Mouse (Mus musculus): ENCODE results near the gene 1190007I07Rik. TPM values are rescaled to one million over a fixed set of nuclear protein-coding genes. Genes with fewer than 3 reads are reported as not detected.
"Not testable (repeated sequence)": the region's sequence is repeated elsewhere in the genome, so short reads cannot be mapped to it uniquely, and the experiment has no call there.

1190007I07Rik gene
- total RNA-seq, 2 experiments from 2014 or later: 16.6 to 21.0 TPM

DNA sequence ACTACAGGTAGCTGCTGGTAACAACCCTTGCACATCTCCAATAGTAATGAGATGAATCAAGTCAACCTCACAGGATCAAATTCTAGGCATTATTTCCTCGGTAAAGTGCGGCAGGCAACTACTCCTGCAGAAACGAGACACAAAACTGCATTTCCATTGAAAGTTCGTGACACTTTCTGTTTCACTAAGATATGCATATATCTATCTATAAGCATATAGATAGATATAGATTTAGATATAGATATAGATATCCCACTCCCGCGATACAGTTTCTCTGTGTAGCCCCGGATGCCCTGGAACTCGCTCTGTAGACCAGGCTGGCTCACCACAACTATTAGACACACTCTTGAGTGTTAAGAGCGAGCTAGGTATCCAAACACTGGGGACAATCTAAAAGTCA lies 793 bp downstream of the 1190007I07Rik start:
- DNase-seq (ENCODE audit: extremely low spot score in 1 of 2, low spot score in 2 of 2): no peak
- intact Hi-C loops (cut with DNase I): loop anchor here (10.0 kb wide), 1 partner anchor 977 kb away; the partner anchor contains the start of gene Gm10778
- no peak for TF ChIP-seq CTCF (IDR thresholded peaks at IDR 0.05)
- Histone ChIP-seq H3K4me3 (peak overlapping the region; percentile 76), H3K27ac (no peak overlapping the region; the same call in 1 of the 2 replicates)

DNA sequence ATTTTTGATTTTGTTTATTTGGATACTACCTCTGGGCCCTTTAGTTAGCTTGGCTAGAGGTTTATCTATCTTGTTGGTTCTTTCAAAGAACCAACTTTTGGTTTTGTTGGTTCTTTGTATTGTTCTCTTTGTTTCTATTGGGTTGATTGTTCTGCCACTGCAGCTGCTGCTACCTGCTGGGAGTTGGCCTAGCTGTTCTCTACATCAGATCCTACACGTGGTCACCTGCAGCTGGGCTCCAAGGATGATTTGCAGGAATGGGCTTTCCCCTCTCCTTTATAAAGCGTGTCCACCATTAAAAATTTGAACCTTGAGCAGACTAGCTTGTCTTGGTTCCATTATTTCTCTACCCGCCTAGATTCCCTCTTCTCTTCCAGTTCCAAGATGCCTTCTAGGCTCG lies 28.6 kb downstream of the 1190007I07Rik start:
- H3K27ac ChIP-seq; H3K4me3 ChIP-seq; intact Hi-C loops (cut with DNase I); DNase-seq (ENCODE audit: extremely low spot score in 1 of 2, low spot score in 2 of 2): not testable (repeated sequence)

DNA sequence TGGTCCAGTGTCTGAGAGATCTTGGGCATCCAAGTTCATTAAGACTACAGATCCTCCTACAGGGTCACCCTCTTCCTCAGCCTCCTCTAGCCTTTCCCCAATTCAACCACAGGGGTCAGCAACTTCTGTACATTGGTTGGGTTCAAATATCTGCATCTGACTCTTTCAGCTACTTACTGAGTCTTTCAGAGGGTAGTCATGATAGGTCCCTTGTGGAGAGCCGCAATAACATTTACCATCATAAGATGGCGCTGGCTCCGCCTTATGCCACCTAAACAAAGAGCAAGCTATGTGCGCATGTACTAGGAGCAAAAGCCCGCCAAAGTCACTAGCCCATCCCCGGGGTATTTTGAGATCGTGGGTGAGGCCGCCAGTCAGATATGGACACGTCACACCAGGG lies 33.4 kb downstream of the 1190007I07Rik start:
- DNase-seq (ENCODE audit: extremely low spot score in 1 of 2, low spot score in 2 of 2); H3K4me3 ChIP-seq; intact Hi-C loops (cut with DNase I): not testable (repeated sequence)

DNA sequence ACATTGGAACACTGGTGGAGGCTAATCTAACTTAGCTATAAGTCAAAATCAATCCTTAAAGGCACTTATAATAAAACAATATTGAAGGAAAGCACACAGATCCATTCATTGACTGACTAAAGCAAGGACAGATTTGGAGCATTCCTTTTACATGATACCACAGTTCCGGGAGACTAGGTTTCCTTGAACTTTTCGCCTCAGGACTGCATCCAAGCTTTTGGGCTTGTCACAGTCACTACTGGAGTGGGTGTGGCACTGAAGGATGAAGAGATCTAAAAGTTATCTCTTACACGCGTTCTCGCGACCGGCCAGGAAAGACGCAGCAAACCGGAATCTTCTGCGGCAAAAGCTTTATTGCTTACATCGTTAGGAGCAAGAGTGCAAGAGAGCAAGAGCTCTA lies 51.9 kb downstream of the 1190007I07Rik start:
- H3K4me3 ChIP-seq; intact Hi-C loops (cut with DNase I); H3K27ac ChIP-seq; DNase-seq (ENCODE audit: extremely low spot score in 1 of 2, low spot score in 2 of 2): not testable (repeated sequence)

More for the DNA sequence above, 33.4 kb downstream of the 1190007I07Rik start:
- H3K27ac ChIP-seq: not testable (repeated sequence)

Other genes starting within 250 kb of the 1190007I07Rik start
- gene Gm1553, start 130.6 kb downstream of the 1190007I07Rik start, total RNA-seq (2021): not detected
- 10 to 100 TPM; 42.7 to 50.2 TPM for gene Tdg, start 6.6 kb upstream of the 1190007I07Rik start, total RNA-seq (2021)
- gene Glt8d2, start 67.4 kb upstream of the 1190007I07Rik start, total RNA-seq (2021): 10 to 100 TPM; 22.4 to 26.6 TPM
- gene Hcfc2, start 72.9 kb upstream of the 1190007I07Rik start, total RNA-seq (2021): 10 to 100 TPM; 45.1 to 47.4 TPM
- 10 to 100 TPM; 57.3 to 60.2 TPM for gene Nfyb, start 140.9 kb upstream of the 1190007I07Rik start, total RNA-seq (2021)
- 10 to 100 TPM; 46.9 to 48.1 TPM for gene Txnrd1, start 210.7 kb upstream of the 1190007I07Rik start, total RNA-seq (2021)
- 1 to 10 TPM; 2.0 to 2.4 TPM for gene Eid3, start 243.4 kb upstream of the 1190007I07Rik start, total RNA-seq (2021)